Mouse (Mus musculus) kidney, adult 2 months (tissue): ENCODE data around the gene Lingo2. TPM values are rescaled to one million over a fixed set of nuclear protein-coding genes. Genes with fewer than 3 reads are reported as not detected.
"Not testable (repeated sequence)": the region's sequence is repeated elsewhere in the genome, so short reads cannot be mapped to it uniquely, and the experiment has no call there.

Source experiments
- DNase-seq: peaks from one replicate; pipeline ENCODE4 v3.0.0; 2021
- H3K27ac ChIP-seq: fragments of 200-500 bp; 2 replicates; pipeline ENCODE4 v1.5.1; 2012; ENCODE audit warnings: low read depth, low read length, control low read depth, inconsistent platforms; ENCODE audit not compliant: insufficient read depth
- H3K27me3 ChIP-seq: fragments of 200-500 bp; replicated peaks from 2 replicates; pipeline ENCODE4 v1.6.1; 2012; ENCODE audit warnings: mild to moderate bottlenecking, moderate library complexity, low read length, inconsistent platforms; ENCODE audit not compliant: control insufficient read depth, insufficient read depth
- H3K36me3 ChIP-seq: fragments of 200-500 bp; 2 replicates; pipeline ENCODE4 v1.6.1; 2012; ENCODE audit warnings: mild to moderate bottlenecking, moderate library complexity, low read length, inconsistent platforms; ENCODE audit not compliant: control insufficient read depth, insufficient read depth
- H3K4me1 ChIP-seq: fragments of 200-500 bp; 2 replicates; pipeline ENCODE4 v1.6.1; 2011; ENCODE audit warnings: low read length; ENCODE audit not compliant: control insufficient read depth, insufficient read depth
- H3K4me3 ChIP-seq: fragments of 200-500 bp; 2 replicates; pipeline ENCODE4 v1.5.1; 2011; ENCODE audit warnings: mild to moderate bottlenecking, low read depth, low read length, control low read depth; ENCODE audit not compliant: insufficient read depth
- CTCF ChIP-seq: fragments of 200-500 bp; conservative IDR thresholded peaks from 2 replicates; pipeline ENCODE4 v1.5.1; 2011; ENCODE audit warnings: low read depth, mild to moderate bottlenecking, control low read depth, low read length, moderate library complexity, mixed read lengths; ENCODE audit not compliant: insufficient read depth, insufficient read length
- POLR2A ChIP-seq: fragments of 200-500 bp; IDR thresholded peaks from one replicate; pipeline ENCODE4 v1.6.1; 2011; ENCODE audit warnings: low read depth, low read length, control low read depth
- WGBS: fragments of 180-500 bp; shearing (Covaris S2); methylation state at CpG from one replicate; pipeline ENCODE4 v1.1.7; 2018; 5-methylcytosine and 5-hydroxymethylcytosine counted together
- polyA plus RNA-seq: library from polyadenylated mRNA; depleted of rRNA; stranded (reverse); fragments of >200 nt; gene quantifications from 2 replicates; pipeline ENCODE4 v1.2.3, GENCODE M21; 2012

Gene Lingo2
- polyA plus RNA-seq, 1 experiment, result 0.09 TPM

GRCm38 (mm10) chr4:36095482-36095881, 856.1 kb downstream of the Lingo2 start:
- DNase-seq, result no peak
- TF ChIP-seq POLR2A (no peak), CTCF (no peak)
- Histone ChIP-seq H3K27ac (no peak overlapping the region), H3K4me1 (no peaks in the 10 kb centered on the region), H3K4me3 (no peak overlapping the region), H3K27me3 (no peaks in the 10 kb centered on the region), H3K36me3 (no peaks in the 10 kb centered on the region)
- WGBS, result 62% methylated on average over 4 of the region's 4 CpGs

- Histone ChIP-seq H3K4me3 (no peak overlapping the region), H3K27me3 (no peaks in the 10 kb centered on the region), H3K4me1 (no peaks in the 10 kb centered on the region), H3K27ac (no peak overlapping the region), H3K36me3 (no peaks in the 10 kb centered on the region)
- WGBS, result 82% methylated on average over 3 of the region's 3 CpGs
- TF ChIP-seq CTCF, result no peak
- no peak for TF ChIP-seq POLR2A
- no peak for DNase-seq
Observed at GRCm38 (mm10) chr4:36081095-36081852, 870.3 kb downstream of the Lingo2 start.

GRCm38 (mm10) chr4:36078910-36079525, 872.5 kb downstream of the Lingo2 start:
- TF ChIP-seq CTCF, result no peak
- no peak for TF ChIP-seq POLR2A

GRCm38 (mm10) chr4:36064701-36065100, 886.8 kb downstream of the Lingo2 start:
- 24% methylated on average over 1 of the region's 1 CpGs for WGBS

More at GRCm38 (mm10) chr4:36078910-36079525, 872.5 kb downstream of the Lingo2 start:
- Histone ChIP-seq H3K36me3 (no peaks in the 10 kb centered on the region), H3K4me3 (no peak overlapping the region), H3K27me3 (no peaks in the 10 kb centered on the region), H3K27ac (no peak overlapping the region), H3K4me1 (no peaks in the 10 kb centered on the region)
- 83% methylated on average over 6 of the region's 6 CpGs for WGBS
- no peak for DNase-seq

GRCm38 (mm10) chr4:36052791-36053376, 898.7 kb downstream of the Lingo2 start:
- H3K4me1 ChIP-seq, result no peaks in the 10 kb centered on the region
- no peaks in the 10 kb centered on the region for H3K36me3 ChIP-seq
- 48% methylated on average over 6 of the region's 6 CpGs for WGBS
- H3K4me3 ChIP-seq, result no peak overlapping the region
- DNase-seq, result no peak
- no peak overlapping the region for H3K27ac ChIP-seq
- H3K27me3 ChIP-seq, result no peaks in the 10 kb centered on the region
- TF ChIP-seq CTCF (no peak), POLR2A (no peak)

More at GRCm38 (mm10) chr4:36064701-36065100, 886.8 kb downstream of the Lingo2 start:
- not testable (repeated sequence) for DNase-seq, H3K4me3 ChIP-seq, H3K4me1 ChIP-seq, H3K27me3 ChIP-seq, H3K36me3 ChIP-seq, H3K27ac ChIP-seq

GRCm38 (mm10) chr4:36040361-36040760, 911.2 kb downstream of the Lingo2 start:
- Histone ChIP-seq H3K27ac (no peak overlapping the region), H3K27me3 (no peaks in the 10 kb centered on the region), H3K4me3 (no peak overlapping the region), H3K4me1 (no peaks in the 10 kb centered on the region), H3K36me3 (no peaks in the 10 kb centered on the region)
- no peak for DNase-seq
- no peak for TF ChIP-seq POLR2A
- no peak for TF ChIP-seq CTCF
- WGBS, result 66% methylated on average over 3 of the region's 3 CpGs

- no peak overlapping the region for H3K4me3 ChIP-seq
- TF ChIP-seq CTCF (no peak), POLR2A (no peak)
- no peak overlapping the region for H3K27ac ChIP-seq
- no peaks in the 10 kb centered on the region for H3K36me3 ChIP-seq
- DNase-seq, result no peak
- WGBS, result 86% methylated on average over 2 of the region's 2 CpGs
- H3K27me3 ChIP-seq, result no peaks in the 10 kb centered on the region
- no peaks in the 10 kb centered on the region for H3K4me1 ChIP-seq
Observed at GRCm38 (mm10) chr4:36038742-36039141, 912.8 kb downstream of the Lingo2 start.
